8 mouse cellular contexts compared by ENCODE assay signal in genomic region chr1:91411631-91412285, GRCm38 (mm10). TPM values are rescaled to one million over a fixed set of nuclear protein-coding genes. Genes with fewer than 3 reads are reported as not detected.
DNase-seq lines count a peak whose midpoint lies in the region; ATAC-seq and TF ChIP-seq lines count a peak whose summit lies in the region.

No protein-coding gene starts in this region.

- TF ChIP-seq POLR2A in kidney, adult 2 months (IDR thresholded peaks at IDR 0.05; ENCODE audit: low read depth, low read length) = no peak

- peak overlapping the region; percentile 76 for H3K4me3 ChIP-seq in kidney, embryonic 14.5 days (ENCODE audit: low read length)
- no peak overlapping the region for H3K4me3 ChIP-seq in kidney, adult 2 months (ENCODE audit: insufficient read depth, low read depth, low read length)
- H3K4me3 ChIP-seq in embryonic facial prominence, embryonic 10.5 days = peak overlapping the region; percentile 85
- peak overlapping the region; percentile 65 for H3K4me3 ChIP-seq in hindbrain, postnatal 0 days (ENCODE audit: low read length)
- peak overlapping the region; percentile 66 for H3K4me3 ChIP-seq in midbrain, postnatal 0 days (ENCODE audit: low read depth, low read length)

- peak overlapping the region; percentile 99 for H3K4me2 ChIP-seq in kidney, embryonic 14.5 days (replicated peaks; ENCODE audit: low read depth, low read length)
- H3K4me2 ChIP-seq in hindbrain, postnatal 0 days (ENCODE audit: low read depth, low read length) = peak overlapping the region; percentile 96
- H3K4me2 ChIP-seq in midbrain, postnatal 0 days (ENCODE audit: low read depth, low read length, poor library complexity, severe bottlenecking) = peak overlapping the region; percentile 97

- no peak for ATAC-seq in kidney, embryonic 14.5 days (ENCODE audit: low FRiP score, low TSS enrichment)
- ATAC-seq in hindbrain, postnatal 0 days = no peak
- ATAC-seq in midbrain, postnatal 0 days (ENCODE audit: low FRiP score) = no peak
- ATAC-seq in activated CD4-positive, CD25-positive, alpha-beta regulatory T cell, adult 4 months = no peak

- H3K9me3 ChIP-seq in kidney, embryonic 14.5 days (ENCODE audit: control insufficient read depth, low read length) = no peaks in the 10 kb centered on the region
- H3K9me3 ChIP-seq in embryonic facial prominence, embryonic 10.5 days = no peaks in the 10 kb centered on the region
- H3K9me3 ChIP-seq in hindbrain, postnatal 0 days (ENCODE audit: low read length) = no peaks in the 10 kb centered on the region
- H3K9me3 ChIP-seq in midbrain, postnatal 0 days (ENCODE audit: low read length) = no peaks in the 10 kb centered on the region

- no peaks in the 10 kb centered on the region for H3K27me3 ChIP-seq in kidney, embryonic 14.5 days (ENCODE audit: control insufficient read depth, insufficient read depth, low read length)
- H3K27me3 ChIP-seq in kidney, adult 2 months (replicated peaks; ENCODE audit: control insufficient read depth, insufficient read depth, low read length) = no peaks in the 10 kb centered on the region
- H3K27me3 ChIP-seq in embryonic facial prominence, embryonic 10.5 days (replicated peaks; ENCODE audit: low read depth, poor library complexity, severe bottlenecking) = peaks cover 23% of the 10 kb centered on the region
- H3K27me3 ChIP-seq in hindbrain, postnatal 0 days (ENCODE audit: insufficient read depth, low read length) = no peaks in the 10 kb centered on the region
- no peaks in the 10 kb centered on the region for H3K27me3 ChIP-seq in midbrain, postnatal 0 days (ENCODE audit: insufficient read depth, low read length)

- 64% methylated on average over 8 of the region's 8 CpGs for WGBS in kidney, embryonic 14.5 days
- 79% methylated on average over 8 of the region's 8 CpGs for WGBS in kidney, adult 2 months
- 55% methylated on average over 8 of the region's 8 CpGs for WGBS in embryonic facial prominence, embryonic 10.5 days
- WGBS in hindbrain, postnatal 0 days = 40% methylated on average over 8 of the region's 8 CpGs
- 41% methylated on average over 8 of the region's 8 CpGs for WGBS in midbrain, postnatal 0 days

- H3K36me3 ChIP-seq in kidney, embryonic 14.5 days (ENCODE audit: control insufficient read depth, insufficient read depth, low read length) = no peaks in the 10 kb centered on the region
- no peaks in the 10 kb centered on the region for H3K36me3 ChIP-seq in kidney, adult 2 months (ENCODE audit: control insufficient read depth, insufficient read depth, low read length)
- H3K36me3 ChIP-seq in embryonic facial prominence, embryonic 10.5 days (replicated peaks) = peaks cover 18% of the 10 kb centered on the region
- H3K36me3 ChIP-seq in hindbrain, postnatal 0 days (ENCODE audit: insufficient read depth, low read length) = peaks cover 3% of the 10 kb centered on the region; the same call in 1 of the 2 replicates
- H3K36me3 ChIP-seq in midbrain, postnatal 0 days (ENCODE audit: insufficient read depth, low read length) = no peaks in the 10 kb centered on the region

- intact Hi-C loops in left cerebral cortex, postnatal 14 days (cut with DNase I) = no loop called here

- no peak for DNase-seq in kidney, adult 2 months
- DNase-seq in embryonic facial prominence, embryonic 10.5 days (ENCODE audit: low spot score) = no peak
- no peak for DNase-seq in hindbrain, postnatal 0 days (ENCODE audit: low spot score)
- DNase-seq in midbrain, postnatal 0 days (ENCODE audit: low spot score) = no peak
- DNase-seq in left cerebral cortex, postnatal 14 days (ENCODE audit: low spot score in 2 of 2) = no peak
- no peak for DNase-seq in right cerebral cortex, adult 18-20 months

- peaks cover 19% of the 10 kb centered on the region for H3K4me1 ChIP-seq in kidney, embryonic 14.5 days (ENCODE audit: control insufficient read depth, insufficient read depth, low read length)
- no peaks in the 10 kb centered on the region for H3K4me1 ChIP-seq in kidney, adult 2 months (ENCODE audit: control insufficient read depth, insufficient read depth, low read length)
- peaks cover 46% of the 10 kb centered on the region for H3K4me1 ChIP-seq in embryonic facial prominence, embryonic 10.5 days
- peaks cover 9% of the 10 kb centered on the region; the same call in 1 of the 2 replicates for H3K4me1 ChIP-seq in hindbrain, postnatal 0 days (ENCODE audit: insufficient read depth, low read length)
- H3K4me1 ChIP-seq in midbrain, postnatal 0 days (ENCODE audit: insufficient read depth, low read length) = peaks cover 9% of the 10 kb centered on the region

- no peak for TF ChIP-seq CTCF in kidney, adult 2 months (conservative IDR thresholded peaks at IDR 0.05; ENCODE audit: insufficient read depth, insufficient read length, low read depth, low read length)
- TF ChIP-seq CTCF in hindbrain, postnatal 0 days (IDR thresholded peaks at IDR 0.05; ENCODE audit: low read depth) = no peak
- no peak for TF ChIP-seq CTCF in midbrain, postnatal 0 days (IDR thresholded peaks at IDR 0.05)

- H3K27ac ChIP-seq in kidney, embryonic 14.5 days (ENCODE audit: low read depth, low read length) = no peak overlapping the region
- H3K27ac ChIP-seq in kidney, adult 2 months (ENCODE audit: insufficient read depth, low read depth, low read length) = no peak overlapping the region
- H3K27ac ChIP-seq in embryonic facial prominence, embryonic 10.5 days (replicated peaks) = peak overlapping the region; percentile 94
- peak overlapping the region; percentile 91; the same call in 1 of the 2 replicates for H3K27ac ChIP-seq in hindbrain, postnatal 0 days
- no peak overlapping the region for H3K27ac ChIP-seq in midbrain, postnatal 0 days (ENCODE audit: low read depth, low read length)

- peak overlapping the region; percentile 85; the same call in 1 of the 2 replicates for H3K9ac ChIP-seq in kidney, embryonic 14.5 days (ENCODE audit: low read depth, low read length)
- peak overlapping the region; percentile 83 for H3K9ac ChIP-seq in hindbrain, postnatal 0 days (replicated peaks; ENCODE audit: low read length)
- H3K9ac ChIP-seq in midbrain, postnatal 0 days (replicated peaks; ENCODE audit: low read length, poor library complexity, severe bottlenecking) = peak overlapping the region; percentile 81; the same call in 1 of the 2 replicates

RNA-seq across cellular contexts. Expression of gene Hes6, which starts 2.1 kb away (rescaled TPM):
- polyA plus RNA-seq in kidney, embryonic 14.5 days (2014; fragmentation: Nextera tagmentation; extraction: Ambion mirVana) = 61.1 and 65.8 TPM in 2 replicates
- polyA plus RNA-seq in kidney, adult 2 months (2012; rRNA removed) = 64.1 and 66.7 TPM in 2 replicates
- polyA plus RNA-seq in embryonic facial prominence, embryonic 10.5 days (2016; fragmentation: Nextera tagmentation; extraction: Ambion mirVana) = 136 and 144 TPM in 2 replicates
- 154 and 160 TPM in 2 replicates for total RNA-seq in hindbrain, postnatal 0 days (2014; rRNA removed)
- polyA plus RNA-seq in hindbrain, postnatal 0 days (2015; fragmentation: Nextera tagmentation; extraction: Ambion mirVana) = 129 and 131 TPM in 2 replicates
- 105 and 119 TPM in 2 replicates for total RNA-seq in midbrain, postnatal 0 days (2014; rRNA removed)
- 111 and 113 TPM in 2 replicates for polyA plus RNA-seq in midbrain, postnatal 0 days (2015; fragmentation: Nextera tagmentation; extraction: Ambion mirVana)
- total RNA-seq in left cerebral cortex, postnatal 14 days (2021) = 10 to 100 TPM; 16.5 to 21.0 TPM
- polyA plus RNA-seq in activated CD4-positive, CD25-positive, alpha-beta regulatory T cell, adult 4 months (2017; shearing (Covaris generic)) = 10 to 100 TPM; 14.6 to 17.3 TPM

RNA-seq across cellular contexts. Expression of gene Ilkap, which starts 13.1 kb away (rescaled TPM):
- 130 and 136 TPM in 2 replicates for polyA plus RNA-seq in kidney, embryonic 14.5 days (2014; fragmentation: Nextera tagmentation; extraction: Ambion mirVana)
- 42.6 and 47.9 TPM in 2 replicates for polyA plus RNA-seq in kidney, adult 2 months (2012; rRNA removed)
- polyA plus RNA-seq in embryonic facial prominence, embryonic 10.5 days (2016; fragmentation: Nextera tagmentation; extraction: Ambion mirVana) = 175 and 177 TPM in 2 replicates
- total RNA-seq in hindbrain, postnatal 0 days (2014; rRNA removed) = 66.7 and 66.9 TPM in 2 replicates
- 119 and 120 TPM in 2 replicates for polyA plus RNA-seq in hindbrain, postnatal 0 days (2015; fragmentation: Nextera tagmentation; extraction: Ambion mirVana)
- 58.5 and 97.5 TPM in 2 replicates for total RNA-seq in midbrain, postnatal 0 days (2014; rRNA removed)
- polyA plus RNA-seq in midbrain, postnatal 0 days (2015; fragmentation: Nextera tagmentation; extraction: Ambion mirVana) = 114 and 116 TPM in 2 replicates
- total RNA-seq in left cerebral cortex, postnatal 14 days (2021) = 10 to 100 TPM; 49.9 to 56.0 TPM
- 10 to 100 TPM; 37.7 to 41.9 TPM for polyA plus RNA-seq in activated CD4-positive, CD25-positive, alpha-beta regulatory T cell, adult 4 months (2017; shearing (Covaris generic))

RNA-seq across cellular contexts. Expression of gene Erfe, which starts 45.5 kb away (rescaled TPM):
- polyA plus RNA-seq in kidney, embryonic 14.5 days (2014; fragmentation: Nextera tagmentation; extraction: Ambion mirVana) = 2.3 and 2.5 TPM in 2 replicates
- 0.14 and 0.19 TPM in 2 replicates for polyA plus RNA-seq in kidney, adult 2 months (2012; rRNA removed)
- polyA plus RNA-seq in embryonic facial prominence, embryonic 10.5 days (2016; fragmentation: Nextera tagmentation; extraction: Ambion mirVana) = 1.8 and 2.0 TPM in 2 replicates
- total RNA-seq in hindbrain, postnatal 0 days (2014; rRNA removed) = 0.25 and 0.42 TPM in 2 replicates
- 0.15 and 0.19 TPM in 2 replicates for polyA plus RNA-seq in hindbrain, postnatal 0 days (2015; fragmentation: Nextera tagmentation; extraction: Ambion mirVana)
- 0.11 TPM in 1 of 2 replicates, not detected in the other for total RNA-seq in midbrain, postnatal 0 days (2014; rRNA removed)
- polyA plus RNA-seq in midbrain, postnatal 0 days (2015; fragmentation: Nextera tagmentation; extraction: Ambion mirVana) = 0.31 and 0.45 TPM in 2 replicates
- total RNA-seq in left cerebral cortex, postnatal 14 days (2021) = under 1 TPM; 0.15 to 0.34 TPM
- polyA plus RNA-seq in activated CD4-positive, CD25-positive, alpha-beta regulatory T cell, adult 4 months (2017; shearing (Covaris generic)) = not detected

RNA-seq across cellular contexts. Expression of gene Per2, which starts 47.4 kb away (rescaled TPM):
- 2.5 and 3.6 TPM in 2 replicates for polyA plus RNA-seq in kidney, embryonic 14.5 days (2014; fragmentation: Nextera tagmentation; extraction: Ambion mirVana)
- 5.6 and 6.8 TPM in 2 replicates for polyA plus RNA-seq in kidney, adult 2 months (2012; rRNA removed)
- polyA plus RNA-seq in embryonic facial prominence, embryonic 10.5 days (2016; fragmentation: Nextera tagmentation; extraction: Ambion mirVana) = 1.3 and 2.0 TPM in 2 replicates
- total RNA-seq in hindbrain, postnatal 0 days (2014; rRNA removed) = 10.0 and 12.0 TPM in 2 replicates
- 4.2 and 5.1 TPM in 2 replicates for polyA plus RNA-seq in hindbrain, postnatal 0 days (2015; fragmentation: Nextera tagmentation; extraction: Ambion mirVana)
- 10.5 and 11.3 TPM in 2 replicates for total RNA-seq in midbrain, postnatal 0 days (2014; rRNA removed)
- 3.3 and 3.8 TPM in 2 replicates for polyA plus RNA-seq in midbrain, postnatal 0 days (2015; fragmentation: Nextera tagmentation; extraction: Ambion mirVana)
- 10 to 100 TPM; 18.8 to 26.1 TPM for total RNA-seq in left cerebral cortex, postnatal 14 days (2021)
- under 1 TPM; 0.52 to 0.89 TPM for polyA plus RNA-seq in activated CD4-positive, CD25-positive, alpha-beta regulatory T cell, adult 4 months (2017; shearing (Covaris generic))

Comparison
In these comparisons a context has a peak if more than half of its experiments do, and no peak if none do; other contexts are left out.
1. H3K27ac ChIP-seq: peak in embryonic facial prominence, embryonic 10.5 days (single experiment) and hindbrain, postnatal 0 days (single experiment); none in kidney, embryonic 14.5 days (single experiment), kidney, adult 2 months (single experiment) and midbrain, postnatal 0 days (single experiment).
2. Peak in every context shown above with its lines, with median percentiles within 50 percentile points of each other: H3K4me2 ChIP-seq and H3K9ac ChIP-seq.